Comparison of ENCODE assay signal across 9 mouse cellular contexts in the genomic region with DNA sequence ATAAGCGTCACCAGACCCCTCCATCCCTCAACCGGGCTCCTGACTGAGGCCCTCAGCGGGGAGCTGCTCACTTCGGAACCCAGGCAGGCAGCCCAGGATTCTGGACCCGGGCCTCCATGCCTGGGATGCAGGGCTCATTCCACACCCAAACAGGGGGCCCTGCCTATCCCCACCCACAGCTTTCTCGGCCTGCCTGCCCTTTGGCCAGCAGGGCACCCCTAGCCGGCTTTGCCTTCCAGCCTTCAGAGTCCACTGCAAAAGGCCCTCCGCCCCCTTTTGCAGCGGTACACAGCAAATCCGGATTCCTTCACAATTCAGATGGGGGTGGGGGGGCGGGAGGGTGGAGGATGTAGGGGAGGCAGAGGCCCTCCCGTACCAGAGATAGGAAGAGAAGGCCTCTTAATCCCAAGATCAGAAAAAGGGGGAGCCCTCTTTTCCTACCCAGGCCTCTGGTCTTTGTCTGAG. TPM values are rescaled to one million over a fixed set of nuclear protein-coding genes. Genes with fewer than 3 reads are reported as not detected.
A peak's percentile ranks its signal among the peaks of the same experiment; 100 is the strongest.
DNase-seq lines count a peak whose midpoint lies in the region; ATAC-seq and TF ChIP-seq lines count a peak whose summit lies in the region.
"Had no signal": no experiment of that assay in that cellular context is flagged by ENCODE, and none has a peak within 500 bp of the region (broad histone marks: within the 10 kb centered on the region; RNA-seq: fewer than 3 reads in every experiment).

No protein-coding gene starts in this region.

- TF ChIP-seq RAD21 in CH12.LX (IDR thresholded peaks at IDR 0.05; ENCODE audit: low read depth, low read length), result no peak

- TF ChIP-seq CTCF in CH12.LX (conservative IDR thresholded peaks at IDR 0.05 in 1 of 2, IDR thresholded peaks at IDR 0.05 in 1 of 2; ENCODE audit: low read depth in 2 of 2, low read length in 2 of 2), result no peak

- H3K79me2 ChIP-seq in CH12.LX (replicated peaks; ENCODE audit: control insufficient read depth, extremely low read depth, insufficient read depth, poor library complexity, severe bottlenecking), result no peaks in the 10 kb centered on the region

- no peaks in the 10 kb centered on the region for H3K36me3 ChIP-seq in erythroblast, embryonic 14.5 days (ENCODE audit: control insufficient read depth)
- H3K36me3 ChIP-seq in CH12.LX (replicated peaks in 1 of 2; ENCODE audit: control insufficient read depth in 1 of 2, insufficient read depth in 1 of 2, low read length in 1 of 2), result no peaks in the 10 kb centered on the region
- H3K36me3 ChIP-seq in embryonic facial prominence, embryonic 14.5 days (ENCODE audit: control insufficient read depth, insufficient read depth, low read length), result no peaks in the 10 kb centered on the region
- no peaks in the 10 kb centered on the region for H3K36me3 ChIP-seq in intestine, embryonic 15.5 days
- no peaks in the 10 kb centered on the region for H3K36me3 ChIP-seq in midbrain, embryonic 12.5 days
- H3K36me3 ChIP-seq: G1E had no signal

- in situ Hi-C loops in CH12.LX (cut with MboI; ENCODE audit: low pct_ligation_motif_present, low pct_unique_long_range_greater_than_20kb, low sequenced_read_pairs), result no loop called here

- TF ChIP-seq EP300 in CH12.LX (IDR thresholded peaks at IDR 0.05; ENCODE audit: low read length), result no peak

- H3K27me3 ChIP-seq in erythroblast, embryonic 14.5 days (ENCODE audit: control insufficient read depth), result peaks cover 75% of the 10 kb centered on the region
- H3K27me3 ChIP-seq in CH12.LX (replicated peaks), result peaks cover 22% of the 10 kb centered on the region
- H3K27me3 ChIP-seq in embryonic facial prominence, embryonic 14.5 days (replicated peaks; ENCODE audit: control insufficient read depth, insufficient read depth, low read length), result no peaks in the 10 kb centered on the region
- no peaks in the 10 kb centered on the region for H3K27me3 ChIP-seq in intestine, embryonic 15.5 days (replicated peaks)
- H3K27me3 ChIP-seq in midbrain, embryonic 12.5 days, result no peaks in the 10 kb centered on the region

- H3K4me3 ChIP-seq in erythroblast, embryonic 14.5 days (replicated peaks), result peak overlapping the region; percentile 51
- H3K4me3 ChIP-seq in CH12.LX (replicated peaks in 1 of 3; ENCODE audit: low read depth in 2 of 3, low read length in 2 of 3, poor library complexity in 1 of 3), result peak overlapping the region in 2 of 3 experiments; percentile 43 to 54
- H3K4me3 ChIP-seq in embryonic facial prominence, embryonic 14.5 days (ENCODE audit: low read depth, low read length), result peak overlapping the region; percentile 71
- peak overlapping the region; percentile 74 for H3K4me3 ChIP-seq in intestine, embryonic 15.5 days (replicated peaks)
- H3K4me3 ChIP-seq in midbrain, embryonic 12.5 days, result peak overlapping the region; percentile 81

- no peak for ATAC-seq in erythroblast, adult 5-6 weeks (replicated peaks; ENCODE audit: low FRiP score, poor library complexity, severe bottlenecking)
- no peak for ATAC-seq in embryonic facial prominence, embryonic 14.5 days (ENCODE audit: low read depth)
- ATAC-seq in intestine, embryonic 15.5 days, result 0 out of 2 replicates have a peak, but pooled peaks have one; percentile 3
- peak; percentile 11 for ATAC-seq in midbrain, embryonic 12.5 days (ENCODE audit: low FRiP score, low read depth)
- no peak for ATAC-seq in activated CD4-positive, CD25-positive, alpha-beta regulatory T cell, adult 4 months

- no peak for TF ChIP-seq POLR2A in CH12.LX (IDR thresholded peaks at IDR 0.05; ENCODE audit: low read depth, low read length)

- 0 out of 2 replicates have a peak overlapping the region, but pooled peaks have one; percentile 33 for H3K9ac ChIP-seq in CH12.LX (ENCODE audit: insufficient read depth, low read depth)
- H3K9ac ChIP-seq in embryonic facial prominence, embryonic 14.5 days (ENCODE audit: low read depth, low read length), result peak overlapping the region; percentile 83
- peak overlapping the region; percentile 74 for H3K9ac ChIP-seq in intestine, embryonic 15.5 days
- peak overlapping the region; percentile 91 for H3K9ac ChIP-seq in midbrain, embryonic 12.5 days (replicated peaks)

- WGBS in embryonic facial prominence, embryonic 14.5 days, result 0% methylated on average over 12 of the region's 12 CpGs
- 5% methylated on average over 12 of the region's 12 CpGs for WGBS in intestine, embryonic 15.5 days
- WGBS in midbrain, embryonic 12.5 days, result 2% methylated on average over 12 of the region's 12 CpGs

- H3K4me1 ChIP-seq in erythroblast, embryonic 14.5 days (ENCODE audit: control insufficient read depth), result peaks cover 8% of the 10 kb centered on the region
- H3K4me1 ChIP-seq in CH12.LX (ENCODE audit: control insufficient read depth in 1 of 2, insufficient read depth in 2 of 2), result peaks cover 0 to 41% of the 10 kb centered on the region in 2 experiments; a peak in 2 of 4 replicates
- H3K4me1 ChIP-seq in embryonic facial prominence, embryonic 14.5 days (ENCODE audit: control insufficient read depth, insufficient read depth, low read length), result peaks cover 43% of the 10 kb centered on the region
- peaks cover 55% of the 10 kb centered on the region for H3K4me1 ChIP-seq in intestine, embryonic 15.5 days (replicated peaks)
- H3K4me1 ChIP-seq in midbrain, embryonic 12.5 days, result peaks cover 58% of the 10 kb centered on the region

- H3K9me3 ChIP-seq in erythroblast, embryonic 14.5 days (ENCODE audit: control insufficient read depth, low read length), result no peaks in the 10 kb centered on the region
- H3K9me3 ChIP-seq in CH12.LX (replicated peaks; ENCODE audit: low read length), result peaks cover 2% of the 10 kb centered on the region
- H3K9me3 ChIP-seq in embryonic facial prominence, embryonic 14.5 days (ENCODE audit: control insufficient read depth, low read length), result no peaks in the 10 kb centered on the region
- no peaks in the 10 kb centered on the region for H3K9me3 ChIP-seq in intestine, embryonic 15.5 days
- H3K9me3 ChIP-seq in midbrain, embryonic 12.5 days, result no peaks in the 10 kb centered on the region
- H3K9me3 ChIP-seq: G1E had no signal

- dilution Hi-C loops in CH12.LX (cut with MboI; ENCODE audit: extremely low pct_ligation_motif_present, extremely low pct_unique_long_range_greater_than_20kb, low sequenced_read_pairs), result no loop called here

- H3K4me2 ChIP-seq in CH12.LX (ENCODE audit: insufficient read depth, low read depth, poor library complexity, severe bottlenecking), result peak overlapping the region; percentile 30
- H3K4me2 ChIP-seq in embryonic facial prominence, embryonic 14.5 days (ENCODE audit: low read depth, low read length), result peak overlapping the region; percentile 85
- peak overlapping the region; percentile 95 for H3K4me2 ChIP-seq in intestine, embryonic 15.5 days (replicated peaks)
- H3K4me2 ChIP-seq in midbrain, embryonic 12.5 days (replicated peaks), result peak overlapping the region; percentile 91

- no peak overlapping the region for H3K27ac ChIP-seq in CH12.LX (ENCODE audit: insufficient read depth, low read depth)
- peak overlapping the region; percentile 91 for H3K27ac ChIP-seq in embryonic facial prominence, embryonic 14.5 days (replicated peaks; ENCODE audit: low read depth, low read length)
- H3K27ac ChIP-seq in intestine, embryonic 15.5 days, result peak overlapping the region; percentile 92
- peak overlapping the region; percentile 94 for H3K27ac ChIP-seq in midbrain, embryonic 12.5 days (replicated peaks)

- DNase-seq in CH12.LX (ENCODE audit: extremely low read depth), result no peak
- DNase-seq in embryonic facial prominence, embryonic 14.5 days (ENCODE audit: low spot score), result peak; percentile 53
- no peak for DNase-seq in frontal cortex, postnatal 25 days (ENCODE audit: low spot score in 2 of 2)

RNA-seq across cellular contexts. Expression of a gene that starts 1.0 kb away (rescaled TPM):
- polyA plus RNA-seq in erythroblast, embryonic 14.5 days (2012), result 2.1 and 2.3 TPM in 2 replicates
- 11.9 and 14.0 TPM in 2 replicates for total RNA-seq in erythroblast, adult 5-6 weeks (2015; ENCODE audit: low replicate concordance)
- 9.7 and 17.0 TPM in 2 replicates for total RNA-seq in erythroblast, adult 5-6 weeks (2017; ENCODE audit: low replicate concordance)
- total RNA-seq in CH12.LX (2012; rRNA removed), result 16.5 and 51.2 TPM in 2 replicates
- total RNA-seq in CH12.LX (2014; rRNA removed), result 3.1 and 3.3 TPM in 2 replicates
- polyA plus RNA-seq in CH12.LX (2012; ENCODE audit: insufficient read length, low read depth), result 11.0 and 11.8 TPM in 2 replicates
- polyA plus RNA-seq in embryonic facial prominence, embryonic 14.5 days (2014; fragmentation: Nextera tagmentation; extraction: Ambion mirVana), result 137 and 145 TPM in 2 replicates
- polyA plus RNA-seq in intestine, embryonic 15.5 days (2015; fragmentation: Nextera tagmentation; extraction: Ambion mirVana), result 67.2 and 77.1 TPM in 2 replicates
- 94.0 and 98.1 TPM in 2 replicates for polyA plus RNA-seq in midbrain, embryonic 12.5 days (2016; fragmentation: Nextera tagmentation; extraction: Ambion mirVana)
- polyA plus RNA-seq in activated CD4-positive, CD25-positive, alpha-beta regulatory T cell, adult 4 months (2017; shearing (Covaris generic)), result under 1 TPM in 1 of 2 experiments, not detected in 1; 0.57 TPM

RNA-seq across cellular contexts. Expression of a gene that starts 22.8 kb away (rescaled TPM):
- polyA plus RNA-seq in erythroblast, embryonic 14.5 days (2012), result 1.2 and 2.1 TPM in 2 replicates
- 15.7 and 16.7 TPM in 2 replicates for total RNA-seq in erythroblast, adult 5-6 weeks (2015; ENCODE audit: low replicate concordance)
- 15.9 and 27.1 TPM in 2 replicates for total RNA-seq in erythroblast, adult 5-6 weeks (2017; ENCODE audit: low replicate concordance)
- total RNA-seq in CH12.LX (2012; rRNA removed) (58.7 and 76.6 TPM in 2 replicates), CH12.LX (2014; rRNA removed) (64.0 and 71.5 TPM in 2 replicates)
- polyA plus RNA-seq in CH12.LX (2012; ENCODE audit: insufficient read length, low read depth), result 62.9 and 72.1 TPM in 2 replicates
- polyA plus RNA-seq in embryonic facial prominence, embryonic 14.5 days (2014; fragmentation: Nextera tagmentation; extraction: Ambion mirVana), result 22.9 and 23.1 TPM in 2 replicates
- polyA plus RNA-seq in intestine, embryonic 15.5 days (2015; fragmentation: Nextera tagmentation; extraction: Ambion mirVana), result 37.7 and 39.9 TPM in 2 replicates
- polyA plus RNA-seq in midbrain, embryonic 12.5 days (2016; fragmentation: Nextera tagmentation; extraction: Ambion mirVana), result 6.1 and 9.0 TPM in 2 replicates
- 100 to 1,000 TPM; 119 to 157 TPM for polyA plus RNA-seq in activated CD4-positive, CD25-positive, alpha-beta regulatory T cell, adult 4 months (2017; shearing (Covaris generic))

RNA-seq across cellular contexts. Expression of a gene that starts 46.7 kb away (rescaled TPM):
- polyA plus RNA-seq in erythroblast, embryonic 14.5 days (2012), result 0.04 and 0.14 TPM in 2 replicates
- total RNA-seq in erythroblast, adult 5-6 weeks (2015; ENCODE audit: low replicate concordance), result 11.0 and 13.2 TPM in 2 replicates
- total RNA-seq in erythroblast, adult 5-6 weeks (2017; ENCODE audit: low replicate concordance), result 12.4 and 14.3 TPM in 2 replicates
- 12.5 and 13.2 TPM in 2 replicates for total RNA-seq in CH12.LX (2012; rRNA removed)
- total RNA-seq in CH12.LX (2014; rRNA removed), result 17.4 and 18.3 TPM in 2 replicates
- 7.5 and 8.3 TPM in 2 replicates for polyA plus RNA-seq in CH12.LX (2012; ENCODE audit: insufficient read length, low read depth)
- 10.5 and 11.2 TPM in 2 replicates for polyA plus RNA-seq in embryonic facial prominence, embryonic 14.5 days (2014; fragmentation: Nextera tagmentation; extraction: Ambion mirVana)
- polyA plus RNA-seq in intestine, embryonic 15.5 days (2015; fragmentation: Nextera tagmentation; extraction: Ambion mirVana), result 5.7 and 6.9 TPM in 2 replicates
- polyA plus RNA-seq in midbrain, embryonic 12.5 days (2016; fragmentation: Nextera tagmentation; extraction: Ambion mirVana), result 10.0 and 10.3 TPM in 2 replicates
- polyA plus RNA-seq in activated CD4-positive, CD25-positive, alpha-beta regulatory T cell, adult 4 months (2017; shearing (Covaris generic)), result 1 to 10 TPM; 4.7 to 5.8 TPM

RNA-seq across cellular contexts. Expression of a gene that starts 48.4 kb away (rescaled TPM):
- polyA plus RNA-seq in erythroblast, embryonic 14.5 days (2012), result 0.03 and 0.08 TPM in 2 replicates
- 0.96 TPM in 1 of 2 replicates, not detected in the other for total RNA-seq in erythroblast, adult 5-6 weeks (2015; ENCODE audit: low replicate concordance)
- total RNA-seq in erythroblast, adult 5-6 weeks (2017; ENCODE audit: low replicate concordance), result 0.60 TPM in 1 of 2 replicates, not detected in the other
- 10.0 and 13.9 TPM in 2 replicates for total RNA-seq in CH12.LX (2012; rRNA removed)
- 5.9 and 8.1 TPM in 2 replicates for total RNA-seq in CH12.LX (2014; rRNA removed)
- polyA plus RNA-seq in CH12.LX (2012; ENCODE audit: insufficient read length, low read depth), result 9.2 and 10.8 TPM in 2 replicates
- 15.2 and 16.1 TPM in 2 replicates for polyA plus RNA-seq in embryonic facial prominence, embryonic 14.5 days (2014; fragmentation: Nextera tagmentation; extraction: Ambion mirVana)
- 8.3 and 8.7 TPM in 2 replicates for polyA plus RNA-seq in intestine, embryonic 15.5 days (2015; fragmentation: Nextera tagmentation; extraction: Ambion mirVana)
- polyA plus RNA-seq in midbrain, embryonic 12.5 days (2016; fragmentation: Nextera tagmentation; extraction: Ambion mirVana), result 3.7 and 4.5 TPM in 2 replicates
- polyA plus RNA-seq in activated CD4-positive, CD25-positive, alpha-beta regulatory T cell, adult 4 months (2017; shearing (Covaris generic)), result 10 to 100 TPM in 1 of 2 experiments, 1 to 10 TPM in 1; 7.4 to 10.2 TPM

Comparison
In these comparisons a context has a peak if more than half of its experiments do, and no peak if none do; other contexts are left out.
1. ATAC-seq: peak in intestine, embryonic 15.5 days (single experiment) and midbrain, embryonic 12.5 days (single experiment); none in erythroblast, adult 5-6 weeks (single experiment), embryonic facial prominence, embryonic 14.5 days (single experiment) and activated CD4-positive, CD25-positive, alpha-beta regulatory T cell, adult 4 months (single experiment).
2. H3K4me2 ChIP-seq: peak in every context shown above with its lines; median percentile 95 in intestine, embryonic 15.5 days; 91 in midbrain, embryonic 12.5 days; 85 in embryonic facial prominence, embryonic 14.5 days; 30 in CH12.LX.
3. H3K9ac ChIP-seq: peak in every context shown above with its lines; median percentile 91 in midbrain, embryonic 12.5 days; 83 in embryonic facial prominence, embryonic 14.5 days; 74 in intestine, embryonic 15.5 days; 33 in CH12.LX.
4. Peak in every context shown above with its lines, with median percentiles within 50 percentile points of each other: H3K4me3 ChIP-seq.